Mouse (Mus musculus) liver, embryonic 13.5 days (tissue): ENCODE results near the gene Hs3st2. TPM values are rescaled to one million over a fixed set of nuclear protein-coding genes. Genes with fewer than 3 reads are reported as not detected.

ENCODE experiments used
- ATAC-seq: fragments of 200-750 bp; cut with Nextera tagmentation; 2 replicates; pipeline ENCODE4 v1.8.0; 2017; ENCODE audit warnings: low read depth, mild to moderate bottlenecking, moderate number of reproducible peaks, moderate library complexity
- DNase-seq: peaks from one replicate; pipeline ENCODE4 v3.0.0; 2022
- H3K27ac ChIP-seq: fragments of 300-500 bp; sonication (generic); 2 replicates; pipeline ENCODE4 v1.5.1; 2015; ENCODE audit warnings: moderate library complexity, mild to moderate bottlenecking, inconsistent platforms
- H3K27me3 ChIP-seq: fragments of 300-500 bp; sonication (generic); 2 replicates; pipeline ENCODE4 v1.6.1; 2015; ENCODE audit warnings: mild to moderate bottlenecking, inconsistent platforms
- H3K36me3 ChIP-seq: fragments of 300-500 bp; sonication (generic); 2 replicates; pipeline ENCODE4 v1.6.1; 2015; ENCODE audit warnings: mild to moderate bottlenecking, inconsistent platforms
- H3K4me1 ChIP-seq: fragments of 300-500 bp; sonication (generic); replicated peaks from 2 replicates; pipeline ENCODE4 v1.6.1; 2015; ENCODE audit warnings: inconsistent platforms
- H3K4me2 ChIP-seq: fragments of 300-500 bp; sonication (generic); 2 replicates; pipeline ENCODE4 v1.6.1; 2015; ENCODE audit warnings: inconsistent platforms, mild to moderate bottlenecking, moderate library complexity
- H3K4me3 ChIP-seq: fragments of 300-500 bp; sonication (generic); replicated peaks from 2 replicates; pipeline ENCODE4 v1.5.1; 2015; ENCODE audit warnings: mild to moderate bottlenecking, inconsistent platforms
- H3K9ac ChIP-seq: fragments of 300-500 bp; sonication (generic); 2 replicates; pipeline ENCODE4 v1.6.1; 2015; ENCODE audit warnings: mild to moderate bottlenecking, inconsistent platforms
- H3K9me3 ChIP-seq: fragments of 300-500 bp; sonication (generic); replicated peaks from 2 replicates; pipeline ENCODE4 v1.6.1; 2016; ENCODE audit warnings: inconsistent platforms
- WGBS: fragments of 180-500 bp; shearing (Covaris S2); methylation state at CpG from one replicate; pipeline ENCODE4 v1.1.7; 2015; ENCODE audit not compliant: insufficient replicate concordance; 5-methylcytosine and 5-hydroxymethylcytosine counted together
- polyA plus RNA-seq: library from polyadenylated mRNA; unstranded; fragments of >200 nt; fragmentation: Nextera tagmentation; extraction: Ambion mirVana; gene quantifications from 2 replicates; pipeline ENCODE4 v1.2.1, GENCODE M21; 2015

Gene Hs3st2
- polyA plus RNA-seq, 1 experiment from 2014 or later = 0.09 TPM

GRCm38 (mm10) chr7:121549329-121550022 is 157.8 kb downstream of the Hs3st2 start:
- Histone ChIP-seq H3K9me3 (no peaks in the 10 kb centered on the region), H3K4me2 (no peak overlapping the region), H3K27me3 (no peaks in the 10 kb centered on the region), H3K4me3 (no peak overlapping the region), H3K9ac (no peak overlapping the region), H3K4me1 (no peaks in the 10 kb centered on the region), H3K27ac (no peak overlapping the region), H3K36me3 (no peaks in the 10 kb centered on the region)
- DNase-seq = no peak
- 70% methylated on average over 18 of the region's 18 CpGs for WGBS
- no peak for ATAC-seq
